Mouse (Mus musculus) neural tube, embryonic 15.5 days (tissue): ENCODE results near the gene Loxl1. TPM values are rescaled to one million over a fixed set of nuclear protein-coding genes. Genes with fewer than 3 reads are reported as not detected.

Experiments
- ATAC-seq: fragments of 200-750 bp; cut with Nextera tagmentation; 2 replicates; pipeline ENCODE4 v1.8.0; 2017; ENCODE audit warnings: mild to moderate bottlenecking, moderate TSS enrichment, moderate library complexity; ENCODE audit not compliant: low FRiP score
- H3K27ac ChIP-seq: fragments of 300-500 bp; sonication (generic); replicated peaks from 2 replicates; pipeline ENCODE4 v1.5.1; 2015; ENCODE audit warnings: mild to moderate bottlenecking, inconsistent platforms
- H3K27me3 ChIP-seq: fragments of 300-500 bp; sonication (generic); replicated peaks from 2 replicates; pipeline ENCODE4 v1.6.1; 2015; ENCODE audit warnings: inconsistent platforms
- H3K36me3 ChIP-seq: fragments of 300-500 bp; sonication (generic); 2 replicates; pipeline ENCODE4 v1.6.1; 2015; ENCODE audit warnings: inconsistent platforms
- H3K4me1 ChIP-seq: fragments of 300-500 bp; sonication (generic); 2 replicates; pipeline ENCODE4 v1.6.1; 2015; ENCODE audit warnings: inconsistent platforms
- H3K4me2 ChIP-seq: fragments of 300-500 bp; sonication (generic); 2 replicates; pipeline ENCODE4 v1.6.1; 2015; ENCODE audit warnings: inconsistent platforms, mild to moderate bottlenecking, moderate library complexity
- H3K4me3 ChIP-seq: fragments of 300-500 bp; sonication (generic); replicated peaks from 2 replicates; pipeline ENCODE4 v1.5.1; 2015; ENCODE audit warnings: mild to moderate bottlenecking, inconsistent platforms
- H3K9ac ChIP-seq: fragments of 300-500 bp; sonication (generic); replicated peaks from 2 replicates; pipeline ENCODE4 v1.6.1; 2015; ENCODE audit warnings: mild to moderate bottlenecking, inconsistent platforms
- H3K9me3 ChIP-seq: fragments of 300-500 bp; sonication (generic); replicated peaks from 2 replicates; pipeline ENCODE4 v1.6.1; 2016; ENCODE audit warnings: inconsistent platforms
- WGBS: fragments of 180-500 bp; shearing (Covaris S2); methylation state at CpG from one replicate; pipeline ENCODE4 v1.1.7; 2015; ENCODE audit warnings: mixed read lengths; 5-methylcytosine and 5-hydroxymethylcytosine counted together
- polyA plus RNA-seq: library from polyadenylated mRNA; unstranded; fragments of >200 nt; fragmentation: Nextera tagmentation; extraction: Ambion mirVana; gene quantifications from 2 replicates; pipeline ENCODE4 v1.2.1, GENCODE M21; 2015

Loxl1 gene
- polyA plus RNA-seq, 1 experiment from 2014 or later: 10.2 TPM

DNA sequence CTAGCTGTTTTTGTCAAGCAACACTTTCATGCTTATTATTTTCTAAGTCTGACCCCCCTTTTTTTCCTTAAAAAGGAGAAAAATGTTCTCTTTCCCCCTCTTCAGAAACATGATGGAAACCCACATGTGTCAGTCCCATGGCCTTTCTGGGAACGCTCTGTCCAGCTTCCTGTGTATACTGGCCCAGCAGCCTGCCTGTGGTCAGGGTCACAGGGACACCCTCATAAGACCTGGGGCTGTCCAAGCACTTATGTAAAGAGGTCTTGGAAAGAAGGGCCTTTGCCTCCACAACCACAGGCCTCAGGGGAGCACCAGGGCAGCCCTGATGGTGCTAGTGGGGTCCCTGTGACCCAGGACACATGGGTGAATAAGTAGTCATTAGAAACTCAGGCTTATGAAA is 23.9 kb downstream of the Loxl1 start:
- Histone ChIP-seq H3K9me3 (no peaks in the 10 kb centered on the region), H3K36me3 (no peaks in the 10 kb centered on the region), H3K27me3 (no peaks in the 10 kb centered on the region), H3K4me2 (no peak overlapping the region), H3K4me1 (no peaks in the 10 kb centered on the region), H3K4me3 (no peak overlapping the region), H3K27ac (no peak overlapping the region), H3K9ac (no peak overlapping the region)
- no peak for ATAC-seq
- WGBS: 83% methylated on average over 1 of the region's 1 CpGs

DNA sequence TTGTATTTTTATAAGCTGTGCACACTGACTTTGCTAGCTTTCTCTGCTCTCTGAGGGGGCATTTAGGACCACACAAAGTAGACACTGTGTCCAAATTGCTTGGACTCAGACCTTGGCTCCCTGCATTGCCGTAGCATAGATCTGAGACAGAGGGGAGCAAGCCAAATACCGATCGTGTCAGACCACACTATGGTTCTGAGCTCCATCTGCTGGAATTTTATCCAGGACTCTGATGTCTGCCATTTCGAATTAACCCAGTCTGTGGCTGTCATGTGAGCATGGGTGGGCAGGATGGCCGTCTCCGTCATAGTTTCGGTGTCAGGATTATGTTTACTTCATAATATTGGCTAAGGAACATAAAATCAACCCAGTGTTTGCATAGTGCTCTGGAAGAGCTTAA is 29.6 kb downstream of the Loxl1 start:
- WGBS: 75% methylated on average over 7 of the region's 7 CpGs
- H3K4me3 ChIP-seq: no peak overlapping the region
- H3K9ac ChIP-seq: no peak overlapping the region
- H3K4me2 ChIP-seq: no peak overlapping the region
- ATAC-seq: no peak
- H3K27me3 ChIP-seq: no peaks in the 10 kb centered on the region
- H3K36me3 ChIP-seq: no peaks in the 10 kb centered on the region
- peaks cover 6% of the 10 kb centered on the region; the same call in 1 of the 2 replicates for H3K4me1 ChIP-seq
- no peaks in the 10 kb centered on the region for H3K9me3 ChIP-seq
- no peak overlapping the region for H3K27ac ChIP-seq

DNA sequence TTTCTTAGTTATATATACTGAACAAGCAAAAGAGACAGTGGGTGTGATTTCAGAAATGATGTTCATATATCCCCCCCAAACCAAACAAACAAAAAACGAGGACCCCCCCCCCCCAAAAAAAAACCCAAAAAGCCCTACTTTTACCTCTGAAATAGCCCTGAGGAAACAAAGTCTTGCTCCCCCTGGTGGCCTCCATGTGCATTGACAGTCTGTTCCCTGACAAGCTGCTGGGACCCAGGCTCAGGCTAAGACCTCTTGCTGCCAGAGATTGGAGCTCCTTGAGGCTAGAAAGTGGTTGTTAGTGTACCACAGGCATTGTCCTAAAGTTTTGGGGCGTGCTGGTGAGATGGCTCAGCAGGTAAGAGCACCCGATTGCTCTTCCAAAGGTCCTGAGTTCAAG is 31.4 kb downstream of the Loxl1 start:
- ATAC-seq: no peak
- Histone ChIP-seq H3K27me3 (no peaks in the 10 kb centered on the region), H3K4me3 (no peak overlapping the region), H3K27ac (no peak overlapping the region), H3K9me3 (no peaks in the 10 kb centered on the region), H3K4me2 (no peak overlapping the region), H3K9ac (no peak overlapping the region), H3K4me1 (peaks cover 6% of the 10 kb centered on the region; the same call in 1 of the 2 replicates), H3K36me3 (no peaks in the 10 kb centered on the region)
- 58% methylated on average over 3 of the region's 3 CpGs for WGBS

DNA sequence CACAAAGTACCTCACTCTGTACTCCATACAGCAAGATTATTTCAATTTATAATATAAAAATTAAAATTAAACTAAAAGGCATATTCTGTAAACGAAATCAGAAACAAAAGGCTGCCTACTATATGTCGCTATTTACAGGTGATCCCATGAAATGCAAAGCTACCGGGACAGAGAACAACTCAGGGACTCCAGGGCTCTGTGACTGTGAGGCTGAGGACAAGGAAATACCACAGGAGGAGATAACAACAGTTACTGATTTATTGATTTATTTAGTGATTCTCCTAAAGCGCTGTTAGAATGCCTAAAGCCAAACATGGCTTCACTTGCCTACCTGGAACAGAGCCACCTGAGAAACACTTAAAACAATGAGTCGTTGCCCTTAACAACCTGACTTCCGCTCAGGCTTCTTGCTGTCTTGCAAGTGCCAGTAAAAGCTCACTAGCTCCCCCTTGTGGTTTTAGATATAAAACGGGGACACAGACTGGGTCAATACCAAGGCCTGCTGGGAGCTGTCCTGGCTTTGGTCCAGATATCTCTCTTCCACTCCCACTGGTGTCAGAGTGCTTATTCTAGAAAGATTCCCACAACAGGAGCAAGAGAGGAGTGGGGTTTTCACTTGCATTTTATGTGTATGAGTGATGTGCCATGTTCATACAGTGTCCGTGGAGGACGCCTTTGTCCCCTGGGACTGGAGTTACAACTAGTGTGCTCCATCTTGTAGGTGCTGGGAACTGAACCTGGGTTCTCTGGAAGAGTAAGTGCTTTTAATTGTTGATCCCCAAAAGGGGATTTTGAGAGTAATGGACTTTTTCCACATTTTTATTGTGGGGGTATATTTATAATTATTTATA is 32.5 kb downstream of the Loxl1 start:
- Histone ChIP-seq H3K9me3 (no peaks in the 10 kb centered on the region), H3K36me3 (no peaks in the 10 kb centered on the region), H3K9ac (no peak overlapping the region), H3K4me2 (no peak overlapping the region), H3K27ac (no peak overlapping the region), H3K27me3 (no peaks in the 10 kb centered on the region), H3K4me1 (peaks cover 10% of the 10 kb centered on the region; the same call in 1 of the 2 replicates), H3K4me3 (no peak overlapping the region)
- WGBS: 35% methylated on average over 9 of the region's 9 CpGs
- ATAC-seq: peak; percentile 63; the same call in 1 of the 2 replicates

DNA sequence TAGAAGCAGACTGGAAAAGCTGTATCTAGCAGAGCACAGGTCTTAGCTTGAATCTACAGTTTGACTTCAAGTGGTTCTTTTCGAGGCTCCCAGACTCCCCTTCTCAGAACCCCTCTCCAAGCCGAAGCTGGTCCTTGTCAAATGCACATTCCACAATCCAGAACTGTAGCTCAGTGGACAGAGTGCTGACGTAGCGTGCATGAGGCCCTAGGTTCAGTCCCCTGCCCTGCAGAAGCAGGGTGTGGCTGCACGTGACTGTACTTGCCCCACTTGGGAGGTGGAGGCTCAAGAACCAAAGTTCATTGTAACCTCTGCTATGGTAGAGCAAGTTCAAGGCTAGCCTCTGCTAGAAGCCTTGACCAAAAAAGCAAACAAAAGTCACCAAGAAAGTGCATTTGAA is 33.2 kb downstream of the Loxl1 start:
- Histone ChIP-seq H3K4me3 (no peak overlapping the region), H3K4me2 (no peak overlapping the region), H3K9me3 (no peaks in the 10 kb centered on the region), H3K9ac (no peak overlapping the region), H3K27ac (no peak overlapping the region), H3K4me1 (peaks cover 15% of the 10 kb centered on the region), H3K36me3 (no peaks in the 10 kb centered on the region), H3K27me3 (no peaks in the 10 kb centered on the region)
- 66% methylated on average over 5 of the region's 5 CpGs for WGBS
- no peak for ATAC-seq

DNA sequence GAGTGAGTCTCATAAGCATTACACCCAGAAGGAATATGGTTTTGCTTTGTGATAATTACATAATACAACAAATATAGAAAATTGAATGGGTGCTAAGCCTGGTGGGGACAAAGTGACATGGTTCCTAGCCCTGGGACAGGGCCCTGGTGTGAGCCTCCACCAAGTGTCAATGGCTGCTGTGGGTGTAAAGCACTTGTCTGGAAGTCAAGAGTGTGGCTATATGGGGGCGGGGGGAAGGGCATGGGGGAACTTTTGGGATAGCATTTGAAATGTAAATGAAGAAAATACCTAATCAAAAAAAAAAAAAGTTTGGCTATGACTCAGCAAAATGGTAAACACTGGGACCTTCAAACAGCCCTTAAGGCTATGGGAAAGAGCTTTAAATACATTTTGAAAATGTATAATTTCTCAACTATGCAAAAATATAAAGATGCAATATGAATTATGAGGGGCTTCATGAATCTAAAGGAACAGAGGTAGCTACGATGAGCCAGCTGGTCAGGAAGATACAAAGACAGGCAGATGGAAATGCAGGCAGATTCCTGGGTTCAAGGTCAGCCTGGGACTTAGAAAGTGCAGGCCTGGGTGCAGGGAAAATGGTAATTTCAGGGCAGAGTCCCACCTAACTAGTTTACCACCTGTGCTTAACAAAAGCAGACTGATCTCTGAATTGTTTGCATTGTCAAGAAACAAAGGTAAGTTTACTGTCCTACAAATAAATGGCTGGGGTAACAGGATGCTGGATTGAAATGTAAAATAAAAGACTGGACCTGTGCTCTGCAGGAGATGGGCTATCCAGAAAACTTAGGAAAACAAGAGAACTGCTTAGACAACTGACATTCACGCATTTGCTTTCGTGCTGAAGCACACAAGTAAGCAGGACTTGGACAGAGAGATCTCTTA is 33.9 kb downstream of the Loxl1 start:
- H3K9ac ChIP-seq: no peak overlapping the region
- peaks cover 20% of the 10 kb centered on the region for H3K4me1 ChIP-seq
- ATAC-seq: no peak

DNA sequence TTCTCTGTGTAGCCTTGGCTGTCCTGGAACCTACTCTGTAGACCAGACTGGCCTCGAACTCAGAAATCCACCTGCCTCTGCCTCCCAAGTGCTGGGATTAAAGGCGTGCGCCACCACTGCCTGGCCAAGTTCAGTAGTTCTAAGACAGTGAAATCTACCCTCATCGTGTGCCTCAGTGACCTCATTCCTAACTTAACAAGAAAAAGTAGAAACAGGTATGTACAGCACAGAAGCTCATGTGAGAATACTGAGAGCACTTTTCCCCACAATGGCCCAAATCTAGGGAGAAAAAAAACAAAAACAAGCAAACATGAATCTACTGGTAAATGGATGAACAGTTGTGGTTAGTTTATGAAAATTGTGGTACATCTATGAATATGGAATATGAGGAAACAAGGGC is 34.7 kb downstream of the Loxl1 start:
- 92% methylated on average over 4 of the region's 4 CpGs for WGBS

More for the DNA sequence above, 33.9 kb downstream of the Loxl1 start:
- H3K4me2 ChIP-seq: no peak overlapping the region
- no peaks in the 10 kb centered on the region for H3K36me3 ChIP-seq
- H3K27me3 ChIP-seq: no peaks in the 10 kb centered on the region
- H3K9me3 ChIP-seq: no peaks in the 10 kb centered on the region
- no peak overlapping the region for H3K27ac ChIP-seq
- no peak overlapping the region for H3K4me3 ChIP-seq
- WGBS: 42% methylated on average over 4 of the region's 4 CpGs

DNA sequence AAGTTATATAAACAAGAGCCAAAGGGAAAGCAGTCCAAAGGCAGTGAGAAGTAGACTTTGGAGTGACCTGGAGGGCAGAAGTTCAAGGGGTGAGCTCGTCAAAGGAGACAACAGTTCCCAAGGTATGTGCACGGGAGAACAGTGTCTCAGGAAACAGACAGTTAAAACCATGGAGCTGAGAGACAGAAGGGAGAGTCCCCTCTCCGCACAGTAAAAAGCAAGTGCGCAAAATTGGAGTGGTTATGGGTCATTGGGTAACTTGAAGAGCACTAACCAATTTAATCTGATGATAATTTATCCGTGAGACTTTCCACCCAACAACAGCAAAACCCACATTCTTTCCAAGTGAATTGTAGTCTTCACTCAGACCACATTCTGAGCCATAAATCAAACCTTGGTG is 36.6 kb downstream of the Loxl1 start:
- WGBS: 29% methylated on average over 5 of the region's 5 CpGs
- ATAC-seq: no peak

More for the DNA sequence above, 34.7 kb downstream of the Loxl1 start:
- Histone ChIP-seq H3K4me1 (peaks cover 20% of the 10 kb centered on the region), H3K27me3 (no peaks in the 10 kb centered on the region), H3K4me2 (no peak overlapping the region), H3K4me3 (no peak overlapping the region), H3K9me3 (no peaks in the 10 kb centered on the region), H3K36me3 (no peaks in the 10 kb centered on the region), H3K9ac (no peak overlapping the region), H3K27ac (no peak overlapping the region)
- no peak for ATAC-seq

DNA sequence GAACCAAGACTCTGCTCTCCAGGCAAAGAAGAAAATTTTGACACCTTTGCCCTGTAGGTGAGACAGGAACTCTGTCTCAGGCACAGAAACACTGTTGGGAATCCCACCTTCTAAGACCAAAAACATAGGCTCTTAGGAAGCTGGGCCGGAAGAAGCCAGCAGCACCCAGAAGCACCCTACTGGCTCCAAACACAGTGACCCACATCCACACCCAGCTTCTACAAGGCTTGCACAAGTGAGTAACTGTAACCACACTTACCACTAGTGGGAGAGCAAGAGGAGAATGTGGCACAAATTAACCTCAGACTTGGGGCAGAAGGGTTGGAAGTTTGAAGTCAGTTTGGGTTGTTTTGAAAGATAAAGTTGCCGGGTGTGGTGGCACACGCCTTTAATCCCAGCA is 37.2 kb downstream of the Loxl1 start:
- Histone ChIP-seq H3K9me3 (no peaks in the 10 kb centered on the region), H3K9ac (no peak overlapping the region), H3K27ac (peak overlapping the region; percentile 51), H3K4me2 (no peak overlapping the region), H3K4me3 (no peak overlapping the region), H3K4me1 (peaks cover 20% of the 10 kb centered on the region), H3K27me3 (no peaks in the 10 kb centered on the region), H3K36me3 (no peaks in the 10 kb centered on the region)
- 86% methylated on average over 3 of the region's 3 CpGs for WGBS
- no peak for ATAC-seq

More for the DNA sequence above, 36.6 kb downstream of the Loxl1 start:
- H3K27me3 ChIP-seq: no peaks in the 10 kb centered on the region
- H3K4me3 ChIP-seq: no peak overlapping the region
- no peak overlapping the region for H3K27ac ChIP-seq
- H3K4me2 ChIP-seq: no peak overlapping the region
- H3K36me3 ChIP-seq: no peaks in the 10 kb centered on the region
- no peaks in the 10 kb centered on the region for H3K9me3 ChIP-seq
- peaks cover 20% of the 10 kb centered on the region for H3K4me1 ChIP-seq
- no peak overlapping the region for H3K9ac ChIP-seq

DNA sequence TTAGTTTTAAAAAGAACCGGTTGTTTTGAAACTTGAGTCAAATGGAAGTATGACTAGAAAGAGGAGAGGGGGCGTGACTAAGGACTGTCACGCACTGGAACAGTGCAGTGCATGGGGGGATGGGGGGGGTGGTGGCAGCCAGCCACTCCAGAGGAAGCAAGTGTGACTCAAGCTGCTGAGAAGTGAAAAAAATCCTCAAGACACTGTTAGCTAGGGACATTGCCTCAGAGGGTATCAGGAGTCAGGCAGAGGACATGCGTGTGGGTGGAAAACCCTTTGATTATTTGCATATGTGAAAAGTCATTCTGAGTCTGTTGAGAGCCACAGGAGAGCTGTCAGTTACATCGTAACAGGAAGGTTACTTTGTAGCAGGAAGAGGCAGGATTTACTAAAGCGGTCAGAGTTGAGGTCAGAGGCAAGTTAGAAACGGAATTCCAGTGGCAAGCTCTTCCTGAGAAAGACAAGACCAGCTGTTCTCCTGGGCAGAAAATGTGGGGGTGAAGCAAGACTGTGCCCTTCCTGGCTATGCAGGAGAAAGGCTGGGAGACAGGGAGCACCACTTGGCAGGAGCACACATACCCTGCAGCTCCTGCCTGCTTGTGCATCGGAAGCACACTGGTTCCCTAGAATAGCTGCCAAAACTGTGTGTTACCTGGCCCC is 37.7 kb downstream of the Loxl1 start:
- no peaks in the 10 kb centered on the region for H3K9me3 ChIP-seq
- ATAC-seq: no peak; the same call in 1 of the 2 replicates
- H3K36me3 ChIP-seq: no peaks in the 10 kb centered on the region
- peaks cover 15% of the 10 kb centered on the region for H3K4me1 ChIP-seq
- no peak overlapping the region for H3K4me3 ChIP-seq
- no peak overlapping the region for H3K4me2 ChIP-seq
- H3K27ac ChIP-seq: peak overlapping the region; percentile 51
- H3K9ac ChIP-seq: no peak overlapping the region
- H3K27me3 ChIP-seq: no peaks in the 10 kb centered on the region
- 35% methylated on average over 8 of the region's 8 CpGs for WGBS

DNA sequence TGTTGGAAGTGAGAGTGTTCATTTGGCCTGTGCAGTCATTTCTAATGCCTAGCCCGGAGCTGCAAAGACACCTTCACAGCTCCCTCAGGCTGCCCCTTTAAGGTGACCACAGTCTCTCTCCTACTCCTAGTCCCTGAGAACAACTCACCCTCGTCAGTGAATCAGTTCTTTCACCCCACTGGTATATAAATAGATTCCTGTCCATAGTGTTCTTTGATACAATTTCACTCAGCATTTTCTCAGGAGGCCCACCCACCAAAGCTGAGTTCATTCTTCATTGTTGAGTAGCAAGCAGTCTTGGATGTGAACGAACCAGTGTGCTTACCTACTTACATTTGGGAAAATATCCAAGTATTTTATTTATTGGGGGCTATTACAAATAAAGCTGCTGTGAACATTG is 38.4 kb downstream of the Loxl1 start:
- peak overlapping the region; percentile 51; the same call in 1 of the 2 replicates for H3K27ac ChIP-seq
- H3K36me3 ChIP-seq: no peaks in the 10 kb centered on the region
- no peak overlapping the region for H3K4me3 ChIP-seq
- no peak for ATAC-seq
- WGBS: 42% methylated on average over 3 of the region's 3 CpGs
- peaks cover 14% of the 10 kb centered on the region for H3K4me1 ChIP-seq
- H3K4me2 ChIP-seq: no peak overlapping the region
- no peak overlapping the region for H3K9ac ChIP-seq
- H3K9me3 ChIP-seq: no peaks in the 10 kb centered on the region
- H3K27me3 ChIP-seq: no peaks in the 10 kb centered on the region
